Mouse (Mus musculus) testis, adult 2 months (tissue): Measurements from ENCODE around the gene Fbxo11. TPM values are rescaled to one million over a fixed set of nuclear protein-coding genes. Genes with fewer than 3 reads are reported as not detected.

Experiments used
- H3K27ac ChIP-seq: fragments of 200-500 bp; 2 replicates; pipeline ENCODE4 v1.5.1; 2012; ENCODE audit warnings: low read depth, low read length; ENCODE audit not compliant: control insufficient read depth, insufficient read depth
- H3K27me3 ChIP-seq: fragments of 200-500 bp; 2 replicates; pipeline ENCODE4 v1.6.1; 2012; ENCODE audit warnings: mild to moderate bottlenecking, low read length, moderate library complexity; ENCODE audit not compliant: control insufficient read depth, insufficient read depth
- H3K36me3 ChIP-seq: fragments of 200-500 bp; 2 replicates; pipeline ENCODE4 v1.6.1; 2012; ENCODE audit warnings: mild to moderate bottlenecking, low read length; ENCODE audit not compliant: control insufficient read depth, insufficient read depth
- H3K4me1 ChIP-seq: fragments of 200-500 bp; 2 replicates; pipeline ENCODE4 v1.6.1; 2012; ENCODE audit warnings: low read length; ENCODE audit not compliant: control insufficient read depth, insufficient read depth
- H3K4me3 ChIP-seq: fragments of 200-500 bp; 2 replicates; pipeline ENCODE4 v1.5.1; 2012; ENCODE audit warnings: low read depth, mild to moderate bottlenecking, low read length, moderate library complexity, mixed read lengths; ENCODE audit not compliant: control insufficient read depth
- CTCF ChIP-seq: fragments of 200-500 bp; IDR thresholded peaks from 2 replicates; pipeline ENCODE4 v1.5.1; 2012; ENCODE audit warnings: low read depth, mild to moderate bottlenecking, inconsistent platforms, low read length, moderate library complexity; ENCODE audit not compliant: control insufficient read depth, insufficient read depth, insufficient replicate concordance
- POLR2A ChIP-seq: fragments of 200-500 bp; IDR thresholded peaks from 2 replicates; pipeline ENCODE4 v1.6.1; 2012; ENCODE audit warnings: low read depth, mild to moderate bottlenecking, inconsistent platforms, low read length, moderate library complexity; ENCODE audit not compliant: control insufficient read depth
- polyA plus RNA-seq: library from polyadenylated mRNA; depleted of rRNA; stranded (reverse); fragments of >200 nt; gene quantifications from 2 replicates; pipeline ENCODE4 v1.2.3, GENCODE M21; 2012

The Fbxo11 gene
- polyA plus RNA-seq, 1 experiment: 8.6 TPM

DNA sequence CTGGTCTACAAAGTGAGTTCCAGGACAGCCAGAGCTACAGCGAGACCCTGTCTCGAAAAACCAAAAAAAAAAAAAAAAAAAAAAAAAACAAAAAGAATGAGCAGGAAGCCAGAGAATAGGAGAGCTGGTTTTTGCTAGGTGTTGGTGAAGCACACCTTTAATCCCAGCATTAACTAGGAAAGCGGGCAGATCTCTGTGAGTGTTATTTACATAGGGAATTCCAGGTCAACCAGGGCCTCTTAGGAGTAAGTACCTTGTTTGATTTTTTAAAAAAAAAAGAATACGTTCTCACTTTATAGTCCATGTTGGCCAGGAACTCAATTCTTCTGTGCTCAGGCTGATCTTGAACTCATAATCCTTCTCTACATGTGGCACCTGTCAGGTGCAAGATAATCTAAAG lies 13.4 kb downstream of the Fbxo11 start:
- no peaks in the 10 kb centered on the region for H3K36me3 ChIP-seq
- TF ChIP-seq CTCF: no peak
- TF ChIP-seq POLR2A: no peak
- H3K4me1 ChIP-seq: no peaks in the 10 kb centered on the region
- H3K27ac ChIP-seq: no peak overlapping the region
- no peaks in the 10 kb centered on the region for H3K27me3 ChIP-seq
- H3K4me3 ChIP-seq: no peak overlapping the region

- TF ChIP-seq CTCF (no peak), POLR2A (no peak)
- Histone ChIP-seq H3K36me3 (no peaks in the 10 kb centered on the region), H3K4me3 (no peak overlapping the region), H3K4me1 (no peaks in the 10 kb centered on the region), H3K27ac (no peak overlapping the region), H3K27me3 (no peaks in the 10 kb centered on the region)
These were observed 14.2 kb downstream of the Fbxo11 start for GRCm38 (mm10) chr17:88050892-88051291.

GRCm38 (mm10) chr17:88050318-88050717 lies 14.8 kb downstream of the Fbxo11 start:
- Histone ChIP-seq H3K4me1 (no peaks in the 10 kb centered on the region), H3K4me3 (no peak overlapping the region), H3K27ac (no peak overlapping the region), H3K36me3 (no peaks in the 10 kb centered on the region), H3K27me3 (no peaks in the 10 kb centered on the region)
- TF ChIP-seq CTCF (no peak), POLR2A (no peak)

DNA sequence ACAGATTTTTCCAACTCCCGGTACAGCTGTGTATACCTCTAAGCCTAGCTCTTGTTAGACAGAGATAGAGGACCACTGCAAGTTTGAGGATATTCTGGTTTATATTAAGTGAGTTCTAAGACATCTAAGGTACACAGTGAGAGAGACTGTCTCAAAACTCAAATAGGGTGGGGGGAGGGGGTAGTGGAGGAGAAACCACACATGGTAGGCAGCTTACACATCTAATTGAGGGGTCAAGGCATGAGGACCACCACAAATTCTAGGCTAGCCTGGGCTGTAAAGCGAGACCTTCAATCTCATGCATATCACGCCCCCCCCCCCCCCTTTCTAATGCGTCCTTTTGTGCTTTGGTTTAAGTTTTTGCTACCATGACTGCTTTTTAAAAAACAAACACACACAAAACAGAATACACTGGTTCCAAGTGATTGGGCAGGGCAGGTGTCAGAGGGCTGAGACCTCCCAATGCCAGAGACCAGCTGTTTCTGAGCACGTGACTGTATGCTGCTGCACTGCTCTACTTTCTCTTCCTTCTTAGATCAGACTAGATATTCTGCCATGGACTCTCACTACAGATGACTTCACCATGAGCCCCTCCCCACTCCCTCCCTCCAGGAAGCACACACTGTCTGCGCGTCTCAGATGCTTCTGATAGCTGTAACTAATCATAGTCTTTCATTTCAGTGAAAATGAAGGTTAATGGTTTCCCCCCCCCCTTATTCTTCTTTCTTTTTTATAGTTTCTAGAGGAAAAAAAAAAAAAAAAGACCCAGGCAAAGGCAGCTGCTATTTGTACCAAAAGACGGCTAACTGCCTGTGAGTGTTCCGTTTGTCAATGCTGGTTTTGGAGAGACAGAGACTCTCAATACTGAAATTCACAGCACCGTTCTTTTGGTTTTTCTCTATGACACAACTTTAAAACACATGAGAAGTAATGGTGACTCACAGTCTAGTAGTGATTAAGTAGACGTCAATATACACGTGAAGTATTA lies 22.7 kb downstream of the Fbxo11 start:
- no peaks in the 10 kb centered on the region for H3K36me3 ChIP-seq
- H3K27me3 ChIP-seq: no peaks in the 10 kb centered on the region
- no peak overlapping the region for H3K27ac ChIP-seq
- H3K4me1 ChIP-seq: no peaks in the 10 kb centered on the region
- H3K4me3 ChIP-seq: no peak overlapping the region
- TF ChIP-seq CTCF (no peak), POLR2A (no peak)

GRCm38 (mm10) chr17:88040810-88041209 lies 24.3 kb downstream of the Fbxo11 start:
- Histone ChIP-seq H3K27me3 (no peaks in the 10 kb centered on the region), H3K4me3 (no peak overlapping the region), H3K4me1 (no peaks in the 10 kb centered on the region), H3K27ac (no peak overlapping the region), H3K36me3 (no peaks in the 10 kb centered on the region)
- TF ChIP-seq POLR2A: no peak
- TF ChIP-seq CTCF: no peak

- H3K4me3 ChIP-seq: no peak overlapping the region
- no peak for TF ChIP-seq POLR2A
- no peak for TF ChIP-seq CTCF
- H3K4me1 ChIP-seq: no peaks in the 10 kb centered on the region
- H3K27ac ChIP-seq: no peak overlapping the region
- no peaks in the 10 kb centered on the region for H3K36me3 ChIP-seq
- no peaks in the 10 kb centered on the region for H3K27me3 ChIP-seq
These were observed 30.7 kb downstream of the Fbxo11 start for GRCm38 (mm10) chr17:88034418-88034817.

DNA sequence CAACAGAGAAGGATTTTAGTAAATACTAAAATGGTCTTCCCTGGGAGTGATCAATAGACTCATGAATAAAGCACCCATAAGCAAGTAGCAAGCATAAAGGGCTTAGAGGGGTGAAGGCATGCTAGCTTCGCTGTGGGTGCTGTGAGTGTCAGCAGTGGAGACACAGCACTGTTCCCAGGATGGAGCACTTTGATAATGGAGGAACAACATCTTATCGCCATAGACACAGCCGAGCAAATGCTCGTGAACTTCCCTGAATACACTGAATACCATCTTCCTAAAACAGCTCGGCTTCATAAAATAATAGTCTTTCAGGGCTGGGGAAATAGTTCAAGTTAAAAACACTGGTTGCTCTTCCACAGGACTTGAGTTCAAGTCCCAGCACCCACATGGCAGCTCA lies 33.3 kb downstream of the Fbxo11 start:
- Histone ChIP-seq H3K4me1 (no peaks in the 10 kb centered on the region), H3K27ac (no peak overlapping the region), H3K27me3 (no peaks in the 10 kb centered on the region), H3K4me3 (no peak overlapping the region), H3K36me3 (no peaks in the 10 kb centered on the region)
- TF ChIP-seq POLR2A (no peak), CTCF (no peak)

DNA sequence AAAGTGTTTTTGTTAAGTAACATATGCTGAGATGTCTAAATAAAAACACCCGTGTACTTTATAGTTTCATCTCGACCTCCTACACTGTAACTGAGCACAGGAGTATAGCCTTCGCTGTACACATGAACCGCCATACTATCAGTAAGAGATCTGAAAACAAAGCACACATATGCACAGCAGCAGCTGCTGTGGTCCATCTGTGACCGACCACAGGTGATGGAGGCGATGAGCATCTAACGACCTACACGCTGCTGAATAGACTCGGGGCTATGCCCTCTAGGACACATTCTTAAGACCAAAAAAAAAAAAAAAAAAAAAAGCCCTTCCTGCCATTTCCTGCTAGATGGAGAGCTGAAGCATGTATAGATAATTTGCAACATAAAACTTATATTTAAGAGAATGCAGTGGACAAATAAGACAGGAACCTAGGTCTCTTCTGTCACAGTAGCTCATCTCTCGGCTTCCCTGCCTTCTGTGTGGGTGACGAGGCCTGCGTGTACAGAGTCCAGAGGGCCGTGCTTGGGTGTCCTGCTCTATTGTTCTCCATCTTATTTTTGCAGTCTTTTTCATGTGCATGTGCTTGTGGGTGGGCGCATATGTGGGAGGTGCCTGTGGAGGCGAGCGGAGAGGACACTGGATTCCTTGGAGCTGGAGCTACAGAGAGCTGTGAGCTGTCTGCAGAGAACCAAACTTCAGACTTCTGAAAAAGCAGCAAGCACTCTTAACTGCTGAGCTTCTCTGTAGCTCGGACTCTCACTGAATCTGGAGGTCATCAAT lies 35.7 kb downstream of the Fbxo11 start:
- Histone ChIP-seq H3K27me3 (no peaks in the 10 kb centered on the region), H3K4me1 (no peaks in the 10 kb centered on the region), H3K27ac (no peak overlapping the region), H3K36me3 (no peaks in the 10 kb centered on the region), H3K4me3 (no peak overlapping the region)
- TF ChIP-seq POLR2A (no peak), CTCF (no peak)
